Mouse (Mus musculus) neural tube, embryonic 14.5 days (tissue): Measurements from ENCODE around the gene Nkap. TPM values are rescaled to one million over a fixed set of nuclear protein-coding genes. Genes with fewer than 3 reads are reported as not detected.
A peak's percentile ranks its signal among the peaks of the same experiment; 100 is the strongest.

Experiments used
- ATAC-seq: fragments of 200-750 bp; cut with Nextera tagmentation; 2 replicates; pipeline ENCODE4 v1.8.0; 2017; ENCODE audit warnings: low read depth, mild to moderate bottlenecking, moderate TSS enrichment, moderate library complexity
- H3K27ac ChIP-seq: fragments of 300-500 bp; sonication (generic); 2 replicates; pipeline ENCODE4 v1.5.1; 2014; ENCODE audit warnings: low read depth, mild to moderate bottlenecking, control low read depth, low read length, moderate library complexity, mixed read lengths
- H3K27me3 ChIP-seq: fragments of 300-500 bp; sonication (generic); 2 replicates; pipeline ENCODE4 v1.6.1; 2014; ENCODE audit warnings: low read length; ENCODE audit not compliant: control insufficient read depth, insufficient read depth
- H3K36me3 ChIP-seq: fragments of 300-500 bp; sonication (generic); 2 replicates; pipeline ENCODE4 v1.6.1; 2014; ENCODE audit warnings: low read length, mixed read lengths; ENCODE audit not compliant: control insufficient read depth, insufficient read depth
- H3K4me1 ChIP-seq: fragments of 300-500 bp; sonication (generic); 2 replicates; pipeline ENCODE4 v1.6.1; 2014; ENCODE audit warnings: low read length; ENCODE audit not compliant: control insufficient read depth, insufficient read depth
- H3K4me2 ChIP-seq: fragments of 300-500 bp; sonication (generic); 2 replicates; pipeline ENCODE4 v1.6.1; 2014; ENCODE audit warnings: mild to moderate bottlenecking, low read depth, low read length, control low read depth
- H3K4me3 ChIP-seq: fragments of 300-500 bp; sonication (generic); 2 replicates; pipeline ENCODE4 v1.5.1; 2014; ENCODE audit warnings: low read depth, low read length, control low read depth, mixed read lengths
- H3K9ac ChIP-seq: fragments of 300-500 bp; sonication (generic); replicated peaks from 2 replicates; pipeline ENCODE4 v1.6.1; 2014; ENCODE audit warnings: low read depth, mild to moderate bottlenecking, control low read depth, low read length, mixed read lengths
- H3K9me3 ChIP-seq: fragments of 300-500 bp; sonication (generic); 2 replicates; pipeline ENCODE4 v1.6.1; 2016; ENCODE audit warnings: low read length; ENCODE audit not compliant: control insufficient read depth
- WGBS: fragments of 180-500 bp; shearing (Covaris S2); extraction: QIAGEN DNeasy Blood & Tissue Kit; methylation state at CpG from one replicate; pipeline ENCODE4 v1.1.7; 2014; 5-methylcytosine and 5-hydroxymethylcytosine counted together
- polyA plus RNA-seq: library from polyadenylated mRNA; unstranded; fragments of >200 nt; fragmentation: Nextera tagmentation; extraction: Ambion mirVana; gene quantifications from 2 replicates; pipeline ENCODE4 v1.2.1, GENCODE M21; 2014

Gene Nkap
- polyA plus RNA-seq, 1 experiment from 2014 or later: 31.3 TPM

DNA sequence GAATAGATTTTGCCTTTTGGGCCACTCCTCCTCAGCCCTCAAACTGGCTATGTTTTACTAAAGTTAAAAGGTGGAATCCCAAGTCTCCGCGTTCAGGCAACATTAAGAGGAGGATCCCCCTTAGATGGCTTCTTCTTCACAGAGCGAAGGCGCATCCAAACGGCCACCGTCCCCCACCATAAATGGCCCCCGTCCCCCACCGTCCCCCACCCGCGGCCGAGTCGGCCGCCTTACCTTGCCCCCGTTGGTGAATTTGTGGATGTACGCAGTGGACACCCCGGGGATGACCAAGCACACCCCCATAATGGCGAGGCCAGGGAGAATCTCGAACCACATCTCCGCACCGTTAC lies 64.1 kb downstream of the Nkap start:
- Histone ChIP-seq H3K27ac (no peak overlapping the region), H3K9me3 (no peaks in the 10 kb centered on the region), H3K27me3 (no peaks in the 10 kb centered on the region), H3K9ac (no peak overlapping the region; the same call in none of the 2 replicates), H3K4me2 (peak overlapping the region; percentile 51), H3K36me3 (no peaks in the 10 kb centered on the region), H3K4me1 (0 out of 2 replicates have a peak, but pooled peaks cover 4% of the 10 kb centered on the region), H3K4me3 (peak overlapping the region; percentile 47)
- 20% methylated on average over 20 of the region's 20 CpGs for WGBS
- no peak; the same call in 1 of the 2 replicates for ATAC-seq

DNA sequence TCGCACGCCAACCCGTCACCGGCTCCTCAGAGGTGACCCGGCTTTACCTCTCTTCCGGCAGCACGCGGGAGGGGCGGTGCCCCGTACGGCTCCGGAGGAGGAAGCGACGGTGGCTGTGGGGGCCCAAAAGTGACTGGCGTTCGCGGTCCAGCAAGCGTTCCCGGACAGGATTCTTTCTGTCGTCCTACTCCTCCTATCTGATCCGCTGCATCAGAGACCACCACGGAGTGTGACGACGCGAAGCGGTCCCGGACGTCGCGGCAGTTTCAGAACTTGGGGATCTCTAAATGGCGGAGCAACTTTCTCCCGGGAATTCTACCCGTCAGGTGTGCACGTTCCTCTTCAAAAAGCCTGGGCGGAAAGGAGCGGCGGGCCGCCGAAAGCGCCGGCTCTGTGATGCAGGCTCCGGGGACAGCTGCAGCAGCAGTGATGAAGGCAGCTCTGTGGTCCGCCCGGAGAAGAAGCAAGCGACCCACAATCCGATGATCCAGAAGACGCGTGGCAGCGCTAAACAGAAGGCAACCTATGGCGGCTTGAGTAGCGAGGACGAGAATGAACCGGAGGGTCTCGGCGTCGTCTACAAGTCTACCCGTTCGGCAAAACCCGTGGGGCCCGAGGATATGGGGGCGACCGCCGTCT lies 64.6 kb downstream of the Nkap start, which contains the start of the genes Ndufa1 and Rnf113a1:
TSS of gene Ndufa1 (minus strand) at position 59 of the 639 bp plus-strand sequence.
TSS of gene Rnf113a1 (plus strand) at position 141 of the 639 bp plus-strand sequence.
- H3K4me1 ChIP-seq: 0 out of 2 replicates have a peak, but pooled peaks cover 4% of the 10 kb centered on the region
- no peaks in the 10 kb centered on the region for H3K36me3 ChIP-seq
- 13% methylated on average over 61 of the region's 63 CpGs for WGBS
- H3K4me3 ChIP-seq: peak within 1 kb of the TSS; percentile 47
- peak; percentile 94 for ATAC-seq
- H3K27me3 ChIP-seq: no peaks in the 10 kb centered on the region
- peak within 1 kb of the TSS; percentile 74 for H3K27ac ChIP-seq
- H3K9ac ChIP-seq: peak within 1 kb of the TSS; percentile 51
- no peaks in the 10 kb centered on the region for H3K9me3 ChIP-seq
- peak within 1 kb of the TSS; percentile 51 for H3K4me2 ChIP-seq

DNA sequence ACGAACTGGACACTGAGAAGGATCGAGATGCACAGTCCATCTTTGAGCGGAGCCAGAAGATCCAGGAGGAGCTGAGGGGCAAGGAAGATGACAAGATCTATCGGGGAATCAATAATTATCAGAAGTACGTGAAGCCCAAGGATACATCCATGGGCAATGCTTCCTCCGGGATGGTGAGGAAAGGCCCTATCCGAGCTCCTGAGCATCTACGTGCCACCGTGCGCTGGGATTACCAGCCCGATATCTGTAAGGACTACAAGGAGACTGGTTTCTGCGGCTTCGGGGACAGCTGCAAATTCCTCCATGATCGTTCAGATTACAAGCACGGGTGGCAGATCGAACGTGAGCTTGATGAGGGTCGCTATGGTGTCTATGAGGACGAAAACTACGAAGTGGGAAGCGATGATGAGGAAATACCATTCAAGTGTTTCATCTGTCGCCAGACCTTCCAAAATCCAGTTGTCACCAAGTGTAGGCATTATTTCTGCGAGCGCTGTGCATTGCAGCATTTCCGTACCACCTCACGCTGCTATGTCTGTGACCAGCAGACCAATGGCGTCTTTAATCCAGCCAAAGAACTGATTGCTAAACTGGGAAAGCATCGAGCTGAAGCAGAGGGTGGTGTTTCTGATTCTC lies 65.3 kb downstream of the Nkap start:
- no peaks in the 10 kb centered on the region for H3K9me3 ChIP-seq
- H3K27me3 ChIP-seq: no peaks in the 10 kb centered on the region
- peak overlapping the region; percentile 51 for H3K4me2 ChIP-seq
- peak overlapping the region; percentile 47 for H3K4me3 ChIP-seq
- no peaks in the 10 kb centered on the region for H3K36me3 ChIP-seq
- peak overlapping the region; percentile 51 for H3K9ac ChIP-seq
- peak overlapping the region; percentile 74 for H3K27ac ChIP-seq
- 0 out of 2 replicates have a peak, but pooled peaks cover 4% of the 10 kb centered on the region for H3K4me1 ChIP-seq
- peak; percentile 26 for ATAC-seq
- WGBS: 27% methylated on average over 28 of the region's 28 CpGs

DNA sequence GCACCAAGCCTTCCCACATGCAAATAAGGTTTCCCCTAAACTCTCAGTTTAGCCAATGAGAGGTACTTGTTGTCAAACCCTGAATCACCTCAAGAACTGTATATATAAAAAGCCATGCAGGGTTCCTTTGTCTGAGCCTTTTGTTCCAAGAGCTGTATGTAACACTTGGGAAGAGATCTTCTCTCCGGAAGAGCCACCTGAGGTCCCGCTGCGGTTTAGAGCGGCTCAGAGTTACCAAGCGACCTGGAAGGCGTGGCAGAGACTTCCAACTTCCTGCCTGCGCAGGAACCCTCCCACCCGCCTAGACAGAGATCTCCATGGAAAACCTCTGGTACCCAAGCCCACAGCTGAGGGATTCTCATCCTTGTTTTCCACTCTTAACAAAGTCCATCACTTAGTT lies 72.1 kb downstream of the Nkap start:
- Histone ChIP-seq H3K4me1 (no peaks in the 10 kb centered on the region), H3K9ac (no peak overlapping the region), H3K4me2 (no peak overlapping the region), H3K4me3 (no peak overlapping the region), H3K9me3 (no peaks in the 10 kb centered on the region), H3K27ac (no peak overlapping the region), H3K36me3 (no peaks in the 10 kb centered on the region), H3K27me3 (no peaks in the 10 kb centered on the region)
- 68% methylated on average over 8 of the region's 8 CpGs for WGBS
- no peak for ATAC-seq

Other genes with a start within 250 kb of the Nkap start
- gene Nkrf, start 223.9 kb upstream of the Nkap start, polyA plus RNA-seq: 21.4 and 25.6 TPM in 2 replicates
- 79.6 and 82.8 TPM in 2 replicates for gene Sept6, start 135.0 kb upstream of the Nkap start, polyA plus RNA-seq
- not detected in 2 replicates for gene Sowahd, start 78.0 kb upstream of the Nkap start, polyA plus RNA-seq
- gene Rpl39, start 41.4 kb upstream of the Nkap start, polyA plus RNA-seq: 292 and 307 TPM in 2 replicates
- gene Upf3b, start 16.5 kb upstream of the Nkap start, polyA plus RNA-seq: 32.4 and 33.6 TPM in 2 replicates
- gene Akap14, start 42.0 kb downstream of the Nkap start, polyA plus RNA-seq: 0.29 and 0.48 TPM in 2 replicates
- gene Ndufa1, start 64.4 kb downstream of the Nkap start, polyA plus RNA-seq: 681 and 844 TPM in 2 replicates
- 21.8 and 27.1 TPM in 2 replicates for gene Rnf113a1, start 64.5 kb downstream of the Nkap start, polyA plus RNA-seq
- not detected in 2 replicates for gene Gm9, start 84.2 kb downstream of the Nkap start, polyA plus RNA-seq
- not detected in 2 replicates for gene Rhox1, start 95.5 kb downstream of the Nkap start, polyA plus RNA-seq
- gene Rhox2a, start 118.2 kb downstream of the Nkap start, polyA plus RNA-seq: not detected in 2 replicates
- gene Rhox3a, start 123.1 kb downstream of the Nkap start, polyA plus RNA-seq: not detected in 2 replicates
- gene Rhox4a, start 138.5 kb downstream of the Nkap start, polyA plus RNA-seq: not detected in 2 replicates